Mouse (Mus musculus): Measurements from ENCODE around the gene Neurl2. TPM values are rescaled to one million over a fixed set of nuclear protein-coding genes. Genes with fewer than 3 reads are reported as not detected.

The Neurl2 gene
- polyA plus RNA-seq, 1 experiment = 3.3 TPM

DNA sequence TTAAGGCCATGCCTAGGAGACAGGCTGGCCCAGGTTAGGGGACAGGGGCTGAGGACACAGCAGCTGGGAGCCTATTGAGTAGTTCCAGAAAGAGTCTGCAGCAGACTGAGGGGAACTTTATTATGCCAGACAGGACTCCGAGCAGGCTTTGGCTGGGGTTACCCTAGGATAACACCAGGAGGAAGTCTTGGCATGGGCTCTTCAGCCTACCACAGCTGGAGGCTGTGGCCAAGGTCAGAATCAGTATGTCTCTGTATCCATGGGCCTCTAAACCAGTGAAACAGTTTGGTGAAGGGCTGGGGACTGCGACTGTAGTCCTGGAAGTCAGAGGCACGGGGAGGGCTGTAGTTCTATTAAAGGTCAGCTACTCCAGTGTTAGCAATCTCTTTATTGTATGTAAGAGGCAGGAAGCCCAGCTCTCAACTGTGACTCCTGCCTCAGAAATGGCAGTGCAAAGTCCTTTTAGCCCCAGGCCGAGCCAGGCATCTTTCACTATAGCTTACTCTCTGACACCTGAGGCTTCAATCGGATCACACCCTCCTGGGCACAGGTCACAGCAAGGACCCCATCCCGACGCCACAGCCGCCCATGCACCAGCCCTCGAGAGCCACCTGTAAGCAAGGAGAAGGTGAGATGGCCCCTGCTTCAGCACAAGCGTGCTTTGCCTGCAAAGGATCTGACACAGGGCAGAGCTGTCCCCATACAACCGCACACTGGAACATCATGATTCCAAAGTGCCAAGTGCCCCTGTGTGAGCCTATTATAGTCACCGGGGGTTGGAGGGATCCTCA lies 40.7 kb downstream of the Neurl2 start:
- no peak for DNase-seq (ENCODE audit: low read depth, low spot score)

DNA sequence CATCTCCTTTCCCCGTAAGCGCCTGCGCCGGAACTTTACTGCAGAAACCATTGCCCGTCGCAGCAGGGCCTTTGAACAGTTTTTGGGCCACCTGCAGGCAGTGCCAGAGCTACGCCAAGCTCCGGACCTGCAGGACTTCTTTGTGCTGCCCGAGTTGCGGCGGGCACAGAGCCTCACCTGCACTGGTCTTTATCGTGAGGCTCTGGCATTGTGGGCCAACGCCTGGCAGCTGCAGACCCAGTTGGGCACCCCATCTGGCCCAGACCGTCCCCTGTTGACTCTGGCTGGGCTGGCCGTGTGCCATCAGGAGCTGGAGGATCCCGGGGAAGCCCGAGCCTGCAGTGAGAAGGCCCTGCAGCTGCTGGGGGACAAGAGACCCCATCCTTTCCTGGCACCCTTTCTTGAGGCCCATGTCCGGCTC lies 41.4 kb downstream of the Neurl2 start:
- 86% methylated on average over 18 of the region's 18 CpGs for WGBS
- no peak for DNase-seq (ENCODE audit: low read depth, low spot score)

More for the DNA sequence above, 40.7 kb downstream of the Neurl2 start:
- 89% methylated on average over 12 of the region's 12 CpGs for WGBS

DNA sequence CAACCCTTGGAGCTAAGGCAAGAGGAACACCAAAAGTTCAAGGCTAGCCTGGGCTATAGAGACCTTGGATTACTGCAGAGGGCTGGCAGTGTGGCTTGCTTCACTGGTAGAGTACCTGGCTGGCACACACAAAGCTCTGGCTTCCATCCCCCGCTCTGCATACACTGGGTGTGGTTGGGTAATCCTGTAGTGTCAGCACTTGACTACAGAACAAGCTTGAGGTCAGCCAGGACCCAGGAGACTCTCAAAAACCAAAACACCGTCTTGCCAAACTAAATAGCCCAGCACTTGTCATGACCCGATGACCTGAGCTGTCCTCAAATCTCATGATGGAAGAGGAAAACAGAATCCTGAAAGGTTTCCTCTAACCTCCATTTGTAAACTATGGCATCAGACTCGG lies 42.8 kb downstream of the Neurl2 start:
- 58% methylated on average over 4 of the region's 4 CpGs for WGBS
- DNase-seq (ENCODE audit: low read depth, low spot score) = no peak

DNA sequence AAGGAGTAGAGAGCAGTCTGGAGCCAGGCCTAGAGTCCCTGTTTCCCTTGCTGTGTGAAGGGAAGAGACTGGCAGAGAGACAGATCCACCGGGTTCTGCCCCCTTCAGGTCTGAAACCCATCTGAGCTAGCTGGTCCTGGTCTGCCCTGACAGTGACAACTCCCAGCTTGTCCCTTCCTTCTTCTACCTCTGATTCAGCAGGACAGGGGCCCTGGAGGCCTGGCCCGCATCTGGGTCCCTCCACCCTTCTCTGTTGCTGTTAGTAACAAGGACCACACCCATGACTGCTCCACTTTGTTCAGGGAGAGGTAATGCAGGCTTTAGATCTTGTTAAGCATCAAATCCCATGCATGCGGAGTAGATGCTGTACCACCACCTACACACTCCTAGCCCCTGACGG lies 44.8 kb downstream of the Neurl2 start:
- no peak for DNase-seq (ENCODE audit: low read depth, low spot score)
- WGBS = 66% methylated on average over 4 of the region's 4 CpGs

DNA sequence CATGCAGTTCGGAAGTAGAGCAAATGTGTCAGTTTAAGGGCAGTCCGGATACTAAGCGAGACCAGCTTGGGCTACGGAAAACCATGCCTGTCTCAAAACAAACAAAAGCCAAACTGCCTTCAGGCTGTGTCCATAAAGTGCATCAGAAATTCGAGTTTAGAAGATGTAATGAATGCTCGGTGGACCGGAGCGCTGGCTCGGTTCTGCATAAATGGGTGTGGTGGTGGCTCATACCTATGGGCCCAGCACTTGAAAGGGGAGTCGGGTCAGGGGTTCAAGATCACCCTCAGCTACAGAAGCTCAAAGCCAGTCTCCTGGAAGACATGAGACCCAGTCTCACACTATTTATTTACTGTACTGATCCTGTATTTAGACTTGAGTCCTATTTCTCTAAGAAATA lies 45.5 kb downstream of the Neurl2 start:
- WGBS = 65% methylated on average over 10 of the region's 10 CpGs
- DNase-seq (ENCODE audit: low read depth, low spot score) = no peak

DNA sequence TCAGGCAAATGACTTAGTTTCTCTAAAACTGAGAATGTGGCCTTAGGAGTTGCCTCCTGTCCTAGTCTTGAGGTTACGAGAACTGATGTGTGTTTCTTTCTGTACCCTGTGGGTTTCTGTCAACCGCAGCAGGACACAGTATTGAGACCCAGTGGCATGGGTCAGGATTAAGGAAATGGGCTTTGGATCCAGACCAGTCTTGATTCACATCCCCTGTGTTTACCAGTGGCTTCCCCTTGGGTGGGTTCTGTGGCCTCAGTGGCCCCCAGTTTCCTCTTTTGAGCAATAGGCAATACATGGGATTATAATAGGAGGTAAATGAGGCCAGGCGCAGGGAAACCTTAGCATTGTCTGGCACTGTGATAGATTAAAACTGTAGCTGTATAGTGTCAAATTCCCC lies 46.2 kb downstream of the Neurl2 start:
- DNase-seq (ENCODE audit: low read depth, low spot score) = no peak
- 78% methylated on average over 3 of the region's 3 CpGs for WGBS

DNA sequence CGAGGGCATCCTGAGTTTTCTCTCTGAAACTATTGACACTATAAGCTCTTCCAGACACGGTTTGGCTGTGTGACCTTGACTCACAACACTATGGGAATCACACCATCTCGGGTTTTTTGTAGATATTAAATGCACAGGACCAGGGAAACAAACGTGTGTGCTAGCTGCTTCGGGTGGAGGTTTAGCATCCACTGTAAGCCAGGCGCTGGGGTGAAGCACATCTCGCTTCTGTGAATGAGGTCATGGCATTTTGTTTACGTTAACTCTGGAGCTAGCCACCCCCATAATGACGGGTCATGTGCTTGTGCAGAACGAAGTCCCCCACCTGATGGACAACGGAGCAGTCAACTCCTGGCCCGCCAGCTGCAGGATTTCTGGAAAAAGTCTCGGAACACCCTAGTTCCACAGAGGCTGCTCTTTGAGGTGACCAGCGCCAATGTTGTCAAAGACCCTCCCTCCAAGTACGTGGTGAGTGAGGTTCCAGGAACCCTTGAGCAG lies 46.8 kb downstream of the Neurl2 start:
- no peak for DNase-seq (ENCODE audit: low read depth, low spot score)
- 18% methylated on average over 15 of the region's 15 CpGs for WGBS

DNA sequence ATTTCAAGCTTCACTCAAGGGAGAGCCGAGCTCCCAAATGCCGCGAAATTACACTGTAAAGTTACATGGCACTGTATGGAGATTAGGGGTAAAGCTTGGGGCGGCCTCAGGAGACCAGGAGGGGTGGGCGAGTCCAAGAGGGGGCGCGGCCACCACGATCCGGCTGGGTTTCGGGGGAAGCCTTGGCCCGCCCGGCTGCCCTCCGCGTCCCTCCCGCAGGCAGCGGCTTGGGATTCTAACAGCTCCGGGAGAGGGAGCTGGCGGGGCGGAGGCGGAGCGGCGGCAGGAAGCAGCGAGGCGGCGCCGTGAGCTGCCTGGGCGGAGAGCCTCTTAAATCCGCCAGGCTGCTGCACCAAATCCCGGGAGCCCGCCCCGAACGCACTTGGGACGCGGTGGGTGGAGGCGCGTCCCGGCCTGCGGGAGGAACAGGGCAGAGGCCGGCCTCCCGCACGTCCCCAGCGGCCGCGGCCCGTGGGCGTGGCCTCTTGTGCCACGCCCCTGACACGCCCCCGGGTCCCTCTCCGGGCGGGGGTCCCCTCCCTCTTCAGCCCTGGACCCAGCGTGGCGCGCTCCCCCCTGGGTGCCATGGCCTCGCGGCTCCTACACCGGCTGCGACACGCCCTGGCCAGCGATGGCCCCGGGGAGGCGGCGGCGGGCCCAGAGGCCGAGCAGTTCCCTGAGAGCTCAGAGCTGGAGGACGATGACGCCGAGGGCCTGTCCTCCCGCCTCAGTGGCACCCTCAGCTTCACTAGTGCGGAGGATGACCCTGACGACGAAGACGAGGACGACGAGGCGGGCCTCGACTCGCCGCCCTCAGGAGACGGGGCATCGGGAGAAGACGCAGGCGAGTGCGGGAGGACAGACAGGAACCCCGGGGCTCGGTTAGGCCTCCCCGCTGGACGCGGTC lies 47.5 kb downstream of the Neurl2 start, which contains the start of gene Snx21:
Snx21 (plus strand) TSS at position 343 of the 907 bp plus-strand sequence.
- peak; percentile 77 for DNase-seq (ENCODE audit: low read depth, low spot score)
- WGBS = under 1% methylated on average over 89 of the region's 89 CpGs

DNA sequence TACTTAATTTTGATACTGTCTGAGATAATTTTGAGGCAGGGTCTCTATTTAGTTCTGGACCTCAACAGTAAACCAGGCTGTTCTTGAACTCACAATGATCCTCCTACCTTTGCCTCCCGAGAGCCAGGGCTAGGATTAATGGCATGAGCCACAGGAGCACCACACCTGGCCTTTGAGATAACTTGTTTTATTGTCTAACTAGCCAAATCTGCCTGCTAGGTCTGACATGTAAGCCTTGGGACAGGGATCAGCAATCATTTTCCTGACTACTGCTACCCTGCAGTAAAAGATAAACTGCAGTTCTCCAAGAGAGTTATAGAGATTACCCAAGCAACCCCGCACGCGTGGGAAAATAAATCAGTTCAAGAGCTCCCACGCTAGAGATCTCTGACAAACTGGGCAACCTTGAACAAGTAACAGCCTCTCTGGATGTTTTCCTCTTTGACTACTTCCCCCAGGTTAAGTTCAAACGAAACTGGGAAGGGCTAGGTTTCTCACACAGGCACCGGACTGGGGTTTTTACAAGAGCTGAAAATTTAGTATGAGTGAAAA lies 48.3 kb downstream of the Neurl2 start:
- WGBS = 2% methylated on average over 7 of the region's 7 CpGs
- DNase-seq (ENCODE audit: low read depth, low spot score) = no peak

DNA sequence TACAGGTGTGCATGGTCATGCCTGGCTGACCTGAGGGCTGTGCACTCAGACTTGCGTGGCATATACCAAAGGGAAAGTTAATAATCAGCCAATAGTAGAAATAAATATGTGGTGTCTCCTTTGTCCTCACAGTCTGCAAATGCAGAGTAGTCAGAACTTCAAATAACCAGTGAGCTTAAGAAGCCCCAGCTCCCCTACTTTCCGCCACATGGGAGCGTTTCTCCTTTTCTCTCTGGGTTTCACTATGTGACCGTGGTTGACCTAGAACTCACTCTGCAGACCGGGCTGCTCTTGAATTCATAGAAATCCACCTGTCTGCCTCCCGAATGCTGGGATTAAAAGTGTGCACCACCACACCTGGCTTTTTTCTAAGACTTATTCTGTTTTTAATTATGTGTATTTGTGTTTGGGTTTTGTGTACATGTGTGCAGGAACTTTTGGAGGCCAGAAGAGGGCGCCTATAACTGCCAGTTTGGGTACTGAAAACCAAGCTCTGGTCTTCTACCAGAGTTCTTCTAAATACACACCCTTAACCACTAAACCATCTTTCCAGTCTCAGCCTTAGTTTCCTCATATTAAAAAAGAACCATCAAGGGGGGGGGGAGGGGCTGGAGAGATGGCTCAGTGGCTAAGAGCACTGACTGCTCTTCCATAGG lies 49.2 kb downstream of the Neurl2 start:
- WGBS = 74% methylated on average over 7 of the region's 7 CpGs
- no peak for DNase-seq (ENCODE audit: low read depth, low spot score)

DNA sequence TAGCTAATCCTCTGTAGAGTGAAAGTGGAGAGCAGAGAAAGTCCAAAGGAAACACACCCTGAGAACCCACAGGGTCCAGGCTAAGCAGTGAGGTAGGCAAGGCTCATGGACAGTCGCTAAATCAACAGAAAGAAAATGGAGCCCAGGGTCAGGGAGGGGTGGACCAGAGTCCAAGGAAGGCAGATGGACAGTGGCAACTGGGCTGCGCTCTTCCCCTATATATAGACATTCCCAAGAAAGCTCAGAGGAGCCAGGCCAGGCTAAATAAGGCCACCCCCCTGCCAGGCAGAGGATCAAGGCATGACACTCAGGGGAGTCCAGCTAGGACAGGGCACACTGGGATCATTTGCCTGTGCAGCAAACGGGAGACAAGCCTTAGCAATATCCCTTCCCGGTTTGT lies 51.4 kb downstream of the Neurl2 start:
- WGBS = 72% methylated on average over 4 of the region's 4 CpGs
- DNase-seq (ENCODE audit: low read depth, low spot score) = no peak

Other genes with a start within 250 kb of the Neurl2 start
- gene Wfdc6a, start 248.0 kb downstream of the Neurl2 start, polyA plus RNA-seq (2012; rRNA removed) = 0.29 TPM in 1 of 2 replicates, not detected in the other
- not detected in 2 replicates for gene Eppin, start 239.9 kb downstream of the Neurl2 start, polyA plus RNA-seq (2012; rRNA removed)
- not detected in 2 replicates for gene Wfdc6b, start 219.9 kb downstream of the Neurl2 start, polyA plus RNA-seq (2012; rRNA removed)
- gene Wfdc8, start 219.8 kb downstream of the Neurl2 start, polyA plus RNA-seq (2012; rRNA removed) = 0.05 TPM in 1 of 2 replicates, not detected in the other
- 0.14 TPM in 1 of 2 replicates, not detected in the other for gene Wfdc16, start 194.7 kb downstream of the Neurl2 start, polyA plus RNA-seq (2012; rRNA removed)
- gene Wfdc10, start 177.4 kb downstream of the Neurl2 start, polyA plus RNA-seq (2012; rRNA removed) = 0.73 TPM in 1 of 2 replicates, not detected in the other
- not detected in 2 replicates for gene Wfdc9, start 176.9 kb downstream of the Neurl2 start, polyA plus RNA-seq (2012; rRNA removed)
- not detected in 2 replicates for gene Wfdc11, start 159.4 kb downstream of the Neurl2 start, polyA plus RNA-seq (2012; rRNA removed)
- gene Wfdc13, start 148.3 kb downstream of the Neurl2 start, polyA plus RNA-seq (2012; rRNA removed) = 0.10 and 0.32 TPM in 2 replicates
- not detected in 2 replicates for gene Spint4, start 135.0 kb downstream of the Neurl2 start, polyA plus RNA-seq (2012; rRNA removed)
- gene Spint5, start 118.2 kb downstream of the Neurl2 start, polyA plus RNA-seq (2012; rRNA removed) = not detected in 2 replicates
- gene Wfdc3, start 87.5 kb downstream of the Neurl2 start, polyA plus RNA-seq (2012; rRNA removed) = 0.19 and 0.22 TPM in 2 replicates
- 17.3 and 27.6 TPM in 2 replicates for gene Dnttip1, start 87.5 kb downstream of the Neurl2 start, polyA plus RNA-seq (2012; rRNA removed)
- 154 and 183 TPM in 2 replicates for gene Ube2c, start 63.6 kb downstream of the Neurl2 start, polyA plus RNA-seq (2012; rRNA removed)
- 2.2 TPM in 1 of 2 replicates, not detected in the other for gene Tnnc2, start 53.5 kb downstream of the Neurl2 start, polyA plus RNA-seq (2012; rRNA removed)
- 9.1 and 9.9 TPM in 2 replicates for gene Snx21, start 47.6 kb downstream of the Neurl2 start, polyA plus RNA-seq (2012; rRNA removed)
- gene Acot8, start 28.6 kb downstream of the Neurl2 start, polyA plus RNA-seq (2012; rRNA removed) = 63.0 and 82.8 TPM in 2 replicates
- gene Zswim3, start 28.4 kb downstream of the Neurl2 start, polyA plus RNA-seq (2012; rRNA removed) = 4.0 and 4.8 TPM in 2 replicates
- gene Zswim1, start 10.8 kb downstream of the Neurl2 start, polyA plus RNA-seq (2012; rRNA removed) = 8.1 and 8.3 TPM in 2 replicates
- gene Spata25, start 4.9 kb downstream of the Neurl2 start, polyA plus RNA-seq (2012; rRNA removed) = not detected in 2 replicates
- 195 and 290 TPM in 2 replicates for gene Ctsa, start 583 bp downstream of the Neurl2 start, polyA plus RNA-seq (2012; rRNA removed)
- gene Pltp, start 24.3 kb upstream of the Neurl2 start, polyA plus RNA-seq (2012; rRNA removed) = 35.7 and 46.7 TPM in 2 replicates
- 30.8 and 34.3 TPM in 2 replicates for gene Pcif1, start 45.8 kb upstream of the Neurl2 start, polyA plus RNA-seq (2012; rRNA removed)
- 18.5 and 26.1 TPM in 2 replicates for gene Zfp335, start 78.3 kb upstream of the Neurl2 start, polyA plus RNA-seq (2012; rRNA removed)
- 6.9 and 21.8 TPM in 2 replicates for gene Mmp9, start 107.3 kb upstream of the Neurl2 start, polyA plus RNA-seq (2012; rRNA removed)
- gene Slc12a5, start 127.3 kb upstream of the Neurl2 start, polyA plus RNA-seq (2012; rRNA removed) = 0.50 and 0.95 TPM in 2 replicates
- 18.1 and 22.0 TPM in 2 replicates for gene Ncoa5, start 201.4 kb upstream of the Neurl2 start, polyA plus RNA-seq (2012; rRNA removed)
- 9.5 and 9.6 TPM in 2 replicates for gene Cd40, start 222.2 kb upstream of the Neurl2 start, polyA plus RNA-seq (2012; rRNA removed)